Mouse (Mus musculus) mammary gland, adult 2 months (tissue): Measurements from ENCODE around the gene Gm6509. TPM values are rescaled to one million over a fixed set of nuclear protein-coding genes. Genes with fewer than 3 reads are reported as not detected.

Experiments used
- polyA plus RNA-seq: library from polyadenylated mRNA; depleted of rRNA; stranded (reverse); fragments of >200 nt; gene quantifications from 2 replicates; pipeline ENCODE4 v1.2.3, GENCODE M21; 2012; ENCODE audit warnings: low replicate concordance; rRNA removed

The Gm6509 gene
- not detected in 2 replicates for polyA plus RNA-seq

DNA sequence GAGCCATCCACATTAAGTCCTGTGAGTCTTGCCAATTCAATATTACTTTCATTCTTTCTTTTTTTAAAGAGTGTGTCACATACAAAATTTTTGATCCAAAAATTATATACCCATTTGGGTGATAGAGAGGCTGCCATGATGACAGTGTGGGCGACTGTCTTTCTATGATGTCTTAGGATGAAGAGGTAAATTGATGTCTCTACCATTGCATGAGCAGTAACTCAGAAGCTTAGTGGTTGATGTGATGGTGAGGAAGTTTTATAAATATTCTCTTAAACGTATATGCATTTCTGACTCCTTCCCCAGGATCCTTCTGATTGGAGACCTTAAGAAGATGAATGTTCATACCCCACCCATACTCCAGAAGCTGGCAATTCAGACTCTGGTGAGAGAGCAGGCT is at the start of gene Gm6509:
Gene Gm6509 (plus strand): TSS at position 301 of the 400 bp plus-strand sequence.

DNA sequence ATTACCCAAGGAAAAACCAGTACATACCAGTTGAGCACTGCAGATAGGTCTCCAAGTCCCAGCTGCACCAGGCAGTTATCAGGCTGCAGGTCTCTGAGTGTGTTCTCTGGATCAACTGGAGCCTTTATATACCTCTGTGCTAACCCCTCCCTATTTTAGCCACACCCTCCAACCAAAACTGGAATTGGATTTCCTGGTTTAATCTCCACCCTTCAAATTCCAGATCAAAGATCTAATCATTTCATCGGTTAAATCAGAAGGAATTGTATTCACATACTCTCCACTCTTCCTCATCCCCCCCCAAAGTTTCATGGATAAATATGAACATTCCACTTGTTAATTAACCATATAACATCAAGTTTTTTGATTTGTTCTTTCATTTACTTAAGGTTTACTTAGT is 7.5 kb upstream of the Gm6509 start, which contains the start of gene Gm3147:
Gene Gm3147 (minus strand): TSS at position 101 of the 400 bp plus-strand sequence.

DNA sequence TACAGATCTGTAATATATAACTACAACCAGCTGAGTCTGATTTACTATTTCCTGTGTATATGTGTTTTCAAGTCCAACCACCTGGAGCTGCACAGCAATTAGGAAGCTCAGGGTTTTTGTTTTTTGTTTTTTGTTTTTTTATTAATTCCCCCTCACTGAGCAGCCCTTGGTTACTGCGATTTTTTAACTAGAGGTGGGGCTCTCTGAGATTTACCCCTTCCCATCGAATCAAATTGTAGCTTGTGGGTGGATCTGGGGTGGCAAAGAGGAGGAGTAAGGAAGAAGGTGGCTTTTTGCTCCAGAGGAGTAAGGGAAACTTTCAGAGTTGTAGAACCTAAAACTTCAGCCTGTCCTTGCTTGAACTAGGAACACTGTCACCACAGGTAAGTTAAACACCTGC is 24.3 kb downstream of the Gm6509 start, which contains the start of gene Gm6205:
Gene Gm6205 (plus strand): TSS at position 301 of the 400 bp plus-strand sequence.

Other genes with a start within 250 kb of the Gm6509 start
- not detected in 2 replicates for gene Gm7682, start 178.2 kb upstream of the Gm6509 start, polyA plus RNA-seq
- not detected in 2 replicates for gene Gm3139, start 97.7 kb upstream of the Gm6509 start, polyA plus RNA-seq
- gene Gm3147, start 7.6 kb upstream of the Gm6509 start, polyA plus RNA-seq: not detected in 2 replicates
- gene Gm6205, start 24.4 kb downstream of the Gm6509 start, polyA plus RNA-seq: not detected in 2 replicates
- not detected in 2 replicates for gene Gm3183, start 241.5 kb downstream of the Gm6509 start, polyA plus RNA-seq